Mouse (Mus musculus) neural tube, embryonic 14.5 days (tissue): ENCODE data around the gene Trim12c. TPM values are rescaled to one million over a fixed set of nuclear protein-coding genes. Genes with fewer than 3 reads are reported as not detected.
"Not testable (repeated sequence)": the region's sequence is repeated elsewhere in the genome, so short reads cannot be mapped to it uniquely, and the experiment has no call there.

Source experiments
- ATAC-seq: fragments of 200-750 bp; cut with Nextera tagmentation; 2 replicates; pipeline ENCODE4 v1.8.0; 2017; ENCODE audit warnings: low read depth, mild to moderate bottlenecking, moderate TSS enrichment, moderate library complexity
- H3K27ac ChIP-seq: fragments of 300-500 bp; sonication (generic); 2 replicates; pipeline ENCODE4 v1.5.1; 2014; ENCODE audit warnings: low read depth, mild to moderate bottlenecking, control low read depth, low read length, moderate library complexity, mixed read lengths
- H3K27me3 ChIP-seq: fragments of 300-500 bp; sonication (generic); 2 replicates; pipeline ENCODE4 v1.6.1; 2014; ENCODE audit warnings: low read length; ENCODE audit not compliant: control insufficient read depth, insufficient read depth
- H3K36me3 ChIP-seq: fragments of 300-500 bp; sonication (generic); 2 replicates; pipeline ENCODE4 v1.6.1; 2014; ENCODE audit warnings: low read length, mixed read lengths; ENCODE audit not compliant: control insufficient read depth, insufficient read depth
- H3K4me1 ChIP-seq: fragments of 300-500 bp; sonication (generic); 2 replicates; pipeline ENCODE4 v1.6.1; 2014; ENCODE audit warnings: low read length; ENCODE audit not compliant: control insufficient read depth, insufficient read depth
- H3K4me2 ChIP-seq: fragments of 300-500 bp; sonication (generic); 2 replicates; pipeline ENCODE4 v1.6.1; 2014; ENCODE audit warnings: mild to moderate bottlenecking, low read depth, low read length, control low read depth
- H3K4me3 ChIP-seq: fragments of 300-500 bp; sonication (generic); 2 replicates; pipeline ENCODE4 v1.5.1; 2014; ENCODE audit warnings: low read depth, low read length, control low read depth, mixed read lengths
- H3K9ac ChIP-seq: fragments of 300-500 bp; sonication (generic); replicated peaks from 2 replicates; pipeline ENCODE4 v1.6.1; 2014; ENCODE audit warnings: low read depth, mild to moderate bottlenecking, control low read depth, low read length, mixed read lengths
- H3K9me3 ChIP-seq: fragments of 300-500 bp; sonication (generic); 2 replicates; pipeline ENCODE4 v1.6.1; 2016; ENCODE audit warnings: low read length; ENCODE audit not compliant: control insufficient read depth
- WGBS: fragments of 180-500 bp; shearing (Covaris S2); extraction: QIAGEN DNeasy Blood & Tissue Kit; methylation state at CpG from one replicate; pipeline ENCODE4 v1.1.7; 2014; 5-methylcytosine and 5-hydroxymethylcytosine counted together
- polyA plus RNA-seq: library from polyadenylated mRNA; unstranded; fragments of >200 nt; fragmentation: Nextera tagmentation; extraction: Ambion mirVana; gene quantifications from 2 replicates; pipeline ENCODE4 v1.2.1, GENCODE M21; 2014

Trim12c gene
- polyA plus RNA-seq, result 0.66 and 0.88 TPM in 2 replicates

- Histone ChIP-seq H3K9ac (no peak within 1 kb of the TSS), H3K27ac (no peak within 1 kb of the TSS)
Measured at GRCm38 (mm10) chr7:104352717-104353599, at the start of gene Trim12c. Trim12c (minus strand) TSS chr7:104353362.

GRCm38 (mm10) chr7:104401140-104401539 lies 48.0 kb upstream of the Trim12c start:
- H3K27me3 ChIP-seq, result no peaks in the 10 kb centered on the region
- no peaks in the 10 kb centered on the region for H3K9me3 ChIP-seq
- H3K4me1 ChIP-seq, result no peaks in the 10 kb centered on the region
- H3K4me3 ChIP-seq, result no peak overlapping the region
- no peaks in the 10 kb centered on the region for H3K36me3 ChIP-seq
- ATAC-seq, result no peak
- no peak overlapping the region for H3K4me2 ChIP-seq
- no peak overlapping the region for H3K9ac ChIP-seq
- no peak overlapping the region for H3K27ac ChIP-seq

More at GRCm38 (mm10) chr7:104352717-104353599, at the start of gene Trim12c:
- H3K9me3 ChIP-seq, result no peaks in the 10 kb centered on the region
- H3K4me2 ChIP-seq, result peak within 1 kb of the TSS; percentile 36
- no peaks in the 10 kb centered on the region for H3K36me3 ChIP-seq
- ATAC-seq, result peak; percentile 96; the same call in 1 of the 2 replicates
- H3K27me3 ChIP-seq, result no peaks in the 10 kb centered on the region
- H3K4me3 ChIP-seq, result peak within 1 kb of the TSS; percentile 17; the same call in 1 of the 2 replicates
- no peaks in the 10 kb centered on the region for H3K4me1 ChIP-seq
- 8% methylated on average over 14 of the region's 14 CpGs for WGBS

GRCm38 (mm10) chr7:104400698-104401097 lies 47.5 kb upstream of the Trim12c start, which contains the start of gene Trim30c:
Trim30c (minus strand) TSS chr7:104400837.
- H3K4me3 ChIP-seq, result no peak within 1 kb of the TSS
- WGBS, result 79% methylated on average over 1 of the region's 1 CpGs
- H3K9me3 ChIP-seq, result no peaks in the 10 kb centered on the region
- no peaks in the 10 kb centered on the region for H3K36me3 ChIP-seq
- no peak for ATAC-seq
- no peak within 1 kb of the TSS for H3K27ac ChIP-seq
- H3K27me3 ChIP-seq, result no peaks in the 10 kb centered on the region
- H3K4me2 ChIP-seq, result no peak within 1 kb of the TSS
- no peaks in the 10 kb centered on the region for H3K4me1 ChIP-seq
- H3K9ac ChIP-seq, result no peak within 1 kb of the TSS

GRCm38 (mm10) chr7:104398492-104398891 lies 45.3 kb upstream of the Trim12c start:
- Histone ChIP-seq H3K9me3 (no peaks in the 10 kb centered on the region), H3K27me3 (no peaks in the 10 kb centered on the region), H3K4me1 (no peaks in the 10 kb centered on the region), H3K36me3 (no peaks in the 10 kb centered on the region), H3K27ac (no peak overlapping the region), H3K4me2 (no peak overlapping the region), H3K4me3 (no peak overlapping the region), H3K9ac (no peak overlapping the region)
- ATAC-seq, result no peak
- WGBS, result 72% methylated on average over 1 of the region's 1 CpGs

GRCm38 (mm10) chr7:104369736-104370414 lies 16.7 kb upstream of the Trim12c start, which contains the start of gene Trim30b:
Trim30b (minus strand) TSS chr7:104369884.
- Histone ChIP-seq H3K9me3 (no peaks in the 10 kb centered on the region), H3K36me3 (no peaks in the 10 kb centered on the region), H3K27ac (no peak within 1 kb of the TSS), H3K4me2 (no peak within 1 kb of the TSS), H3K4me1 (no peaks in the 10 kb centered on the region), H3K9ac (no peak within 1 kb of the TSS), H3K4me3 (no peak within 1 kb of the TSS), H3K27me3 (no peaks in the 10 kb centered on the region)
- no peak for ATAC-seq
- WGBS, result 67% methylated on average over 1 of the region's 1 CpGs

- ATAC-seq, result no peak
- Histone ChIP-seq H3K4me1 (no peaks in the 10 kb centered on the region), H3K27ac (no peak overlapping the region), H3K36me3 (no peaks in the 10 kb centered on the region), H3K4me3 (no peak overlapping the region), H3K9me3 (no peaks in the 10 kb centered on the region), H3K27me3 (no peaks in the 10 kb centered on the region), H3K9ac (no peak overlapping the region), H3K4me2 (no peak overlapping the region)
Measured at GRCm38 (mm10) chr7:104366339-104366738, 13.2 kb upstream of the Trim12c start.

- ATAC-seq, result peak; percentile 30; the same call in 1 of the 2 replicates
- H3K4me2 ChIP-seq, result no peak overlapping the region
- WGBS, result 80% methylated on average over 2 of the region's 2 CpGs
Measured at GRCm38 (mm10) chr7:104353600-104353967, 422 bp upstream of the Trim12c start.

GRCm38 (mm10) chr7:104348043-104348442 lies 5.1 kb downstream of the Trim12c start:
- H3K4me1 ChIP-seq, H3K27me3 ChIP-seq, ATAC-seq, H3K9me3 ChIP-seq, H3K4me2 ChIP-seq, H3K27ac ChIP-seq, H3K36me3 ChIP-seq, H3K9ac ChIP-seq, H3K4me3 ChIP-seq: not testable (repeated sequence)
- WGBS, result 92% methylated on average over 4 of the region's 4 CpGs

More at GRCm38 (mm10) chr7:104353600-104353967, 422 bp upstream of the Trim12c start:
- H3K4me3 ChIP-seq, result no peak overlapping the region
- H3K4me1 ChIP-seq, result no peaks in the 10 kb centered on the region
- H3K27ac ChIP-seq, result no peak overlapping the region
- no peaks in the 10 kb centered on the region for H3K9me3 ChIP-seq
- no peaks in the 10 kb centered on the region for H3K27me3 ChIP-seq
- H3K9ac ChIP-seq, result no peak overlapping the region
- no peaks in the 10 kb centered on the region for H3K36me3 ChIP-seq

GRCm38 (mm10) chr7:104340744-104341143 lies 12.4 kb downstream of the Trim12c start:
- 90% methylated on average over 2 of the region's 4 CpGs for WGBS
- not testable (repeated sequence) for H3K27me3 ChIP-seq, ATAC-seq, H3K27ac ChIP-seq, H3K9me3 ChIP-seq, H3K4me2 ChIP-seq, H3K4me1 ChIP-seq, H3K4me3 ChIP-seq, H3K36me3 ChIP-seq, H3K9ac ChIP-seq
